12 mouse cellular contexts compared by ENCODE assay signal in genomic region chr3:108020351-108021022, GRCm38 (mm10). TPM values are rescaled to one million over a fixed set of nuclear protein-coding genes. Genes with fewer than 3 reads are reported as not detected.
DNase-seq lines count a peak whose midpoint lies in the region; TF ChIP-seq lines count a peak whose summit lies in the region.
"Not testable (repeated sequence)": the region's sequence is repeated elsewhere in the genome, so short reads cannot be mapped to it uniquely, and the experiment has no call there.
"Had no signal": no experiment of that assay in that cellular context is flagged by ENCODE, and none has a peak within 500 bp of the region (broad histone marks: within the 10 kb centered on the region; RNA-seq: fewer than 3 reads in every experiment).

No protein-coding gene starts in this region.

- peak; percentile 80 for DNase-seq in 416B (ENCODE audit: low read depth)
- peak; percentile 91 for DNase-seq in heart, adult 11 months
- DNase-seq in natural killer cell, adult 2 months (ENCODE audit: low spot score in 2 of 2), result peak; percentile 43 to 59
- DNase-seq in urinary bladder, adult 2 months (ENCODE audit: low spot score), result peak; percentile 19

- 52% methylated on average over 11 of the region's 11 CpGs for WGBS in bone marrow, adult 2 months

- not testable (repeated sequence) for H3K4me3 ChIP-seq in bone marrow, adult 2 months (replicated peaks; ENCODE audit: control insufficient read depth, low read depth, low read length)

- peak overlapping the region; percentile 29; the same call in 1 of the 2 replicates for H3K27ac ChIP-seq in bone marrow, adult 2 months (ENCODE audit: control insufficient read depth, insufficient read depth, low read depth, low read length, poor library complexity)

- not testable (repeated sequence) for TF ChIP-seq POLR2A in bone marrow, adult 2 months (IDR thresholded peaks at IDR 0.05; ENCODE audit: borderline replicate concordance, control insufficient read depth, low read depth, low read length)

- H3K4me1 ChIP-seq in bone marrow, adult 2 months (ENCODE audit: control insufficient read depth, insufficient read depth, low read length), result not testable (repeated sequence)

- not testable (repeated sequence) for TF ChIP-seq CTCF in bone marrow, adult 2 months (IDR thresholded peaks at IDR 0.05; ENCODE audit: control insufficient read depth, insufficient read depth, low read length)

RNA-seq across cellular contexts. Expression of gene Gstm1, which starts 2.7 kb away (rescaled TPM):
- 63.6 and 69.5 TPM in 2 replicates for polyA plus RNA-seq in bone marrow, adult 2 months (2011; ENCODE audit: insufficient read depth, insufficient read length, low replicate concordance, missing spikeins)
- 9,762 and 10,289 TPM in 2 replicates for polyA plus RNA-seq in urinary bladder, adult 2 months (2012; rRNA removed)

RNA-seq across cellular contexts. Expression of gene Gstm4, which starts 24.2 kb away (rescaled TPM):
- 4.8 and 8.3 TPM in 2 replicates for polyA plus RNA-seq in bone marrow, adult 2 months (2011; ENCODE audit: insufficient read depth, insufficient read length, low replicate concordance, missing spikeins)
- polyA plus RNA-seq in urinary bladder, adult 2 months (2012; rRNA removed), result 128 and 151 TPM in 2 replicates
- polyA plus RNA-seq: G1E had no signal

RNA-seq across cellular contexts. Expression of gene Gstm2, which starts 34.2 kb away (rescaled TPM):
- 8.7 and 10.5 TPM in 2 replicates for polyA plus RNA-seq in bone marrow, adult 2 months (2011; ENCODE audit: insufficient read depth, insufficient read length, low replicate concordance, missing spikeins)
- 148 and 153 TPM in 2 replicates for polyA plus RNA-seq in urinary bladder, adult 2 months (2012; rRNA removed)
- polyA plus RNA-seq: activated CD4-positive, CD25-positive, alpha-beta regulatory T cell, adult 4 months; CD4-positive, CD25-positive, alpha-beta regulatory T cell, adult 4 months; G1E had no signal

RNA-seq across cellular contexts. Expression of gene Gstm3, which starts 51.4 kb away (rescaled TPM):
- polyA plus RNA-seq in bone marrow, adult 2 months (2011; ENCODE audit: insufficient read depth, insufficient read length, low replicate concordance, missing spikeins), result not detected in 2 replicates
- 0.45 and 0.75 TPM in 2 replicates for polyA plus RNA-seq in urinary bladder, adult 2 months (2012; rRNA removed)
- polyA plus RNA-seq: activated CD4-positive, CD25-positive, alpha-beta regulatory T cell, adult 4 months; brain, embryonic 14.5 days; C2C12; CD4-positive, CD25-positive, alpha-beta regulatory T cell, adult 4 months; cerebellum, adult 2 months; G1E; Patski had no signal

Comparison
In these comparisons a context has a peak if more than half of its experiments do, and no peak if none do; other contexts are left out.
1. DNase-seq: peak in every context shown above with its lines; median percentile 91 in heart, adult 11 months; 80 in 416B; 51 in natural killer cell, adult 2 months; 19 in urinary bladder, adult 2 months.
2. RNA of gene Gstm1, which starts 2.7 kb away (polyA plus RNA-seq): 9,762 to 10,289 TPM in urinary bladder, adult 2 months; 63.6 to 69.5 TPM in bone marrow, adult 2 months; every median in the first group is over 100 times any median in the second.
3. RNA of gene Gstm4, which starts 24.2 kb away (polyA plus RNA-seq): 128 to 151 TPM in urinary bladder, adult 2 months; 4.8 to 8.3 TPM in bone marrow, adult 2 months; every median in the first group is over 10 times any median in the second.
4. RNA of gene Gstm2, which starts 34.2 kb away (polyA plus RNA-seq): 148 to 153 TPM in urinary bladder, adult 2 months; 8.7 to 10.5 TPM in bone marrow, adult 2 months; every median in the first group is over 10 times any median in the second.